Mouse (Mus musculus) G1E-ER4 (cell line): ENCODE data around the gene Tpx2. TPM values are rescaled to one million over a fixed set of nuclear protein-coding genes. Genes with fewer than 3 reads are reported as not detected.
A peak's percentile ranks its signal among the peaks of the same experiment; 100 is the strongest.

Experiments
- GATA1 ChIP-seq: IDR thresholded peaks from one replicate; pipeline ENCODE4 v1.8.0; 2012; ENCODE audit warnings: low read length, inconsistent platforms
- polyA plus RNA-seq: library from polyadenylated mRNA; stranded (reverse); fragments of >175 nt; gene quantifications from 2 replicates; pipeline ENCODE4 v1.2.3, GENCODE M21; 2012

Gene Tpx2
- polyA plus RNA-seq, 1 experiment: 11.1 TPM

GRCm38 (mm10) chr2:152816657-152817348 lies 31.0 kb upstream of the Tpx2 start:
- TF ChIP-seq GATA1: no peak

- peak; percentile 9 for TF ChIP-seq GATA1
These were observed 30.0 kb upstream of the Tpx2 start for GRCm38 (mm10) chr2:152817596-152818291.

DNA sequence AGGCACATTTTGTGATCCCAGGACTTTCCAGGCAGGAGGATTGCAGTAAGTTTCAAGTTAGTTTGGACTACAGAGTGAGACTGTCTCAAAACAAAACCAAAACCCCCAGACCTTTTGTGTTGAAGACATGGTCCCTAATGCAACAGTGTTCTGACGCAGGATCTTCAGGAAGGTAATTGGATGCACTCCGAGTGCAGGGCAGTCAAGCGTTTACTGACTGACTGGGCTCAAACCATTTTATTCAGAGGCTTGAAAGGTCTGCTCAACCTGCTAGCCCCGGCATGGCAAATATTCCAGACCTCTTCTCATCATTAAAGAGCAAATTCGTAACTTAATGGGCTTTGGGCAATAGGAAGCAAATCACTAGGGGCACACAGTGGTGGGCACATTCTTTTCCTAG lies 29.1 kb upstream of the Tpx2 start:
- TF ChIP-seq GATA1: no peak

DNA sequence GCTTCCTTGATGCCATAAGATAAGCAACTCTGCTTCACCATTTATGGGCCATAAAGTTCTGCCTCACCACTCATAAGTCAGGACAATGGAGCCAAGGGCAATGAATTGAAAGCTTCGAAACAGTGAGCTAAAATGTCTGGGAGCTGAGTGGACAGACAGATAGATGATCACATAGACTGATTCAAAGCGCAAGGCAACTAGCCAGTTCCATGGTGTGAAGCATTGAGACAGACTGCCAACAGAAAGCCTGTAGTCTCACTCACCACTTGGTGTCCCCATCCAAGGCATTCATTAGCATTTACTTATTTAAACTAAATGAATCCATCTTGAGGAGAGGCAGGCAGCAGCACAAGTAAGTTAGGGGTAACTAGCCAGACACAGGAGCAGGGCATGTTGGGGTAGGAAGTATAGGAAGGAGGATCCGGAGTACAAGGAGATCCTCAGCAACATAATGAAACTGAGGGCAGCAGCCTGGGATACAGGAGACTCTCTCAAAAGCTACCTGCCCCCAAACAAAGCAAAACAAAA lies 28.6 kb upstream of the Tpx2 start:
- TF ChIP-seq GATA1: no peak

DNA sequence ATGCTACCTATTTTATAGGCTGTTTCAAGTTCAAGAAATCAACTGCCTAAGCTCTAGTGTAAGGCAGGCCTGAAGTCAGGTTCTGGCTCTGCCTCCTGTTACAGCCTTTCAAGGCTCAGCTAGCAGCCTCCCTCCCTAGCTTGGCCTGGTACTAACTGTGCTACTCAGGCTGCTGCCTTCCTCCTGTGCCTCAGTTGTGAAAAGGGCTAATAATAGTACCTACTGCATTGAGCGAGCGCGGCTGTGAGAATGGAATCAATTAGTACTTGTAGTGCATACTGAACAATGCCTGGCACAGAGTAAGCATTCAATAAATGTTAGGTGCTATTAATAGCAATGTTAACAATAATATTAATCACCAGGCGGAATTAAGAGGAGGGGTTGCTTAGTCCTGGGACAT lies 27.8 kb upstream of the Tpx2 start:
- no peak for TF ChIP-seq GATA1

DNA sequence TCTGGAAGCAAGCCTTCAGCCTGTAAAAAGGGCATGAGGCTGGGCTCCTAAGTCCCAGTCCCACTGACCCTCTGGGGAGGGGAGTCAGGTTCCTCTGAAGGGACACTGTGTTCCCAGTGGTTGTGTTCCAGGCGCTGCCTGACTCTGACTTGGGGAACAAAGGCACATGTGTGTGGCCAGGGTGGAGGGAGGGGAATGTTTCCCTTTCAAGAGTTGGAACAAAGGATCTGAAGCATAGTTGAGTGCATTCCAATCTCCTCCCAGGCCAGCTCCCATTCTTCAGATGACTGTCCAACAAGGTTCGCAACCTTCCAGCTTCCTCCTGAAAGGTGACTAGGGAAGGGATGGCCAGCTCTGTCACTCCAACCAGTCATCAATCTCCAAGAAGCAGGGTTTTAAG lies 27.4 kb upstream of the Tpx2 start:
- TF ChIP-seq GATA1: no peak

DNA sequence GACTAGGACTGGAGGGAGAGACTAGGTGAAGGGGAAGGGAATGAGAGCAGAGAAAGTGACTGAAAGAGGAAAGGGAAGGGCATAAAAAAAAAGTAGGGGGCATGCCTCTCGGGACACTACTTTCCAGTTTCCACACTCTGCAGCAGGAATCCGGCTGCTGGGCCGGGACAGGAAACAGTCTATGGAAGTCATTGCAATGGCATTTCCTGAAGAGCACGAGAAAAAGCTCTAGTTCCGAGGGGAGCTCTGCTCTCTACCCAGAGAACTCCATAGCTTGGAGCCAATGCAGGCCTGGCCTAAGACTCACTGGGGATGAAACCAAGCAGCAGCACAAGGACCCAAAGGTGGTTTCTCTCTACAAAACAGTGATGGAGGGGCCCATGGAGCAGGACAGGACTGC lies 26.7 kb upstream of the Tpx2 start:
- no peak for TF ChIP-seq GATA1

- no peak for TF ChIP-seq GATA1
These were observed 26.2 kb upstream of the Tpx2 start for GRCm38 (mm10) chr2:152821566-152821965.

GRCm38 (mm10) chr2:152823770-152824169 lies 24.0 kb upstream of the Tpx2 start:
- TF ChIP-seq GATA1: no peak

DNA sequence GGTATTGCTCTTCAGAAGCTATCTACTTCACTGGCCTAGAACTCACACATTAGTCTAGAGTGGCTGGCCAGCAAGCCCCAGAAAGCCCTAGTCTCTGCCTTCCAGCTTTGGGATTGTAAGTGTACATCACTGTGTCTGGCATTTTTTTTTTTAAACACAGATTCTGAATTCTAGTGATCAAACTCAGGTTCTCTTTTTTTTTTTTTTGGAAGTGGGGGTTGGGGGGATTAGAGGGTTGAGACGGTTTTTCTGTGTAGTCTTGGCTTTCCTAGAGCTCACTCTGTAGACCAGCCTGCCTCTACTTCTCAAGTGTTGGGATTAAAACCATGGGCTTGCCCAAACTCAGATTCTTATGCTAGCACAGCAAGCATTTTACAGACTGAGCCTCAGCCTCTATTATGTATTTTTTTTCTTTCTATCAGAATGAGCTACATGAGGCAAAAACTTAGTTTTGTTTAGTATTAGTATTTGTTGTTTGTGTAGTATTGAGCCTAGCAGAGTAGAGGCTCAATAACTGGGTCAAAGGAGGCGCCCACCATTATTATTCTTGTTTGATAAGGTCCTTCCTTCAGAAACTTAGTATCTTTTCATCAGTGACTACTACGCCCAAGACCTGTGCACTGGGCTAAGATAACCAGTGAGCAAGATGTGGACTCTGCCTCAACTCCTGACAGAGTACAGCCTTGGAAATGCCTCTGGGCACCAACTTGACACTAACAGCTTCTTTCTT lies 23.2 kb upstream of the Tpx2 start:
- TF ChIP-seq GATA1: no peak

DNA sequence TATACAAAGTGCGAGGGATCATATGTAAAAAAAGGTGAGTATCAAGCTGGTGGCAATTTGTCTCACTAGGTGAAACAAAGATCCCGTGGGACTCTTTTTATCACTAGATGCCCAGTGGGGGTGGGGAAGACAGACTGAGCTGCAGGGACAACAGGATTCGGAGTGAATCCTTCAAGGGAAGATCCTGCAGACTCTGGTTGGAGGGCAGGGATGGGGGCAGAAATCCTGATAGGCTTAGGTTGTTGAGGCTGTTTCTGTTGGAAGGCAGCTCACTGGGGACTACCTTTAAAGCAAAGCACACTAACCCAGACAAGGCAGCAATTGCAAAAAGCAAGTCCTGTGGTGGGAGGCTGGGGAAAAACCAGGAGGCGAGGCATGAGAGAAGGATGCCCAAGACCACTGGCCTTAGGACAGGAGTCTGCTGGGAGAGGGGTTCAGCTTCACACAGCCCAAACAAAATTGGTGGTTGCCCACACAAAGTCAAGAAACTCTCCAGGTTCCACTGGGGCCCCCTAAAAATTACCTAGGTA lies 22.5 kb upstream of the Tpx2 start:
- no peak for TF ChIP-seq GATA1

GRCm38 (mm10) chr2:152825713-152826112 lies 22.1 kb upstream of the Tpx2 start:
- TF ChIP-seq GATA1: no peak

GRCm38 (mm10) chr2:152826481-152826880 lies 21.3 kb upstream of the Tpx2 start:
- no peak for TF ChIP-seq GATA1

GRCm38 (mm10) chr2:152827321-152828010 lies 20.3 kb upstream of the Tpx2 start:
- no peak for TF ChIP-seq GATA1

GRCm38 (mm10) chr2:152828011-152828370 lies 19.8 kb upstream of the Tpx2 start:
- TF ChIP-seq GATA1: no peak
